Mouse (Mus musculus): ENCODE measurements around the gene Kiz.

GRCm38 (mm10) chr2:147012141-147012622 is 156.5 kb downstream of the Kiz start:
- TF ChIP-seq EP300 (IDR thresholded peaks at IDR 0.05; ENCODE audit: insufficient read depth, low read depth, low read length) (no peak), CTCF (IDR thresholded peaks at IDR 0.05; ENCODE audit: low read depth, low read length) (no peak), POLR2A (IDR thresholded peaks at IDR 0.05; ENCODE audit: insufficient read depth, low read length) (no peak)

All from ES-Bruce4 (cell line).